Mouse (Mus musculus) cerebellum, adult 18-20 months (tissue): ENCODE measurements around the gene Zap70.

Source experiments
- DNase-seq, 2 experiments: peaks; one replicate each; pipeline ENCODE4 v3.0.0; 2021

Zap70 gene

GRCm38 (mm10) chr1:36761568-36761967 lies at the start of gene Zap70:
Zap70 (plus strand) TSS chr1:36761798.
- DNase-seq, result no peak

- no peak for DNase-seq
These were observed 47.3 kb upstream of the Zap70 start, which contains the start of gene Actr1b for GRCm38 (mm10) chr1:36714311-36714710. Actr1b (minus strand) TSS chr1:36714422.

- DNase-seq, result no peak
These were observed 42.8 kb upstream of the Zap70 start for GRCm38 (mm10) chr1:36718786-36719185.

GRCm38 (mm10) chr1:36723146-36724056 lies 38.2 kb upstream of the Zap70 start:
- no peak for DNase-seq

- DNase-seq, result no peak
These were observed 37.6 kb upstream of the Zap70 start for GRCm38 (mm10) chr1:36724057-36724431.

GRCm38 (mm10) chr1:36737300-36737699 lies 24.3 kb upstream of the Zap70 start:
- peak; percentile 78 to 86 for DNase-seq

GRCm38 (mm10) chr1:36739231-36739630 lies 22.4 kb upstream of the Zap70 start:
- DNase-seq, result no peak

- DNase-seq, result no peak
These were observed 18.6 kb upstream of the Zap70 start for GRCm38 (mm10) chr1:36743046-36743445.

GRCm38 (mm10) chr1:36744268-36744944 lies 17.2 kb upstream of the Zap70 start:
- peak; percentile 76 to 82 for DNase-seq

GRCm38 (mm10) chr1:36745661-36746060 lies 15.9 kb upstream of the Zap70 start:
- no peak for DNase-seq

- DNase-seq, result peak; percentile 9 to 31
These were observed 15.1 kb upstream of the Zap70 start for GRCm38 (mm10) chr1:36746452-36746851.

- no peak for DNase-seq
These were observed 7.5 kb upstream of the Zap70 start for GRCm38 (mm10) chr1:36753932-36754675.

- DNase-seq, result no peak
These were observed 3.0 kb upstream of the Zap70 start for GRCm38 (mm10) chr1:36758553-36758952.

GRCm38 (mm10) chr1:36759076-36759475 lies 2.5 kb upstream of the Zap70 start:
- DNase-seq, result no peak

- DNase-seq, result no peak
These were observed 1.2 kb upstream of the Zap70 start for GRCm38 (mm10) chr1:36760401-36760800.

- DNase-seq, result no peak
These were observed 537 bp upstream of the Zap70 start for GRCm38 (mm10) chr1:36761061-36761460.

- DNase-seq, result no peak
These were observed 5.0 kb downstream of the Zap70 start for GRCm38 (mm10) chr1:36766431-36767205.

- DNase-seq, result no peak
These were observed 5.7 kb downstream of the Zap70 start for GRCm38 (mm10) chr1:36767321-36767720.

GRCm38 (mm10) chr1:36768786-36769185 lies 7.2 kb downstream of the Zap70 start:
- no peak for DNase-seq

- DNase-seq, result no peak
These were observed 8.4 kb downstream of the Zap70 start for GRCm38 (mm10) chr1:36769951-36770350.

GRCm38 (mm10) chr1:36770998-36771397 lies 9.4 kb downstream of the Zap70 start:
- no peak for DNase-seq

- DNase-seq, result no peak
These were observed 10.8 kb downstream of the Zap70 start for GRCm38 (mm10) chr1:36772198-36772934.
